Mouse (Mus musculus) embryo, embryonic 9.5 days (tissue): ENCODE measurements around the gene Traf3ip2.

Experiments
- DNase-seq: peaks from one replicate; pipeline ENCODE4 v3.0.0-alpha.2; 2017; ENCODE audit errors: extremely low spot score

The Traf3ip2 gene

GRCm38 (mm10) chr10:39631627-39632026 lies 18.9 kb downstream of the Traf3ip2 start:
- DNase-seq, result no peak

- DNase-seq, result no peak
Measured at GRCm38 (mm10) chr10:39633379-39633778, 20.6 kb downstream of the Traf3ip2 start.

DNA sequence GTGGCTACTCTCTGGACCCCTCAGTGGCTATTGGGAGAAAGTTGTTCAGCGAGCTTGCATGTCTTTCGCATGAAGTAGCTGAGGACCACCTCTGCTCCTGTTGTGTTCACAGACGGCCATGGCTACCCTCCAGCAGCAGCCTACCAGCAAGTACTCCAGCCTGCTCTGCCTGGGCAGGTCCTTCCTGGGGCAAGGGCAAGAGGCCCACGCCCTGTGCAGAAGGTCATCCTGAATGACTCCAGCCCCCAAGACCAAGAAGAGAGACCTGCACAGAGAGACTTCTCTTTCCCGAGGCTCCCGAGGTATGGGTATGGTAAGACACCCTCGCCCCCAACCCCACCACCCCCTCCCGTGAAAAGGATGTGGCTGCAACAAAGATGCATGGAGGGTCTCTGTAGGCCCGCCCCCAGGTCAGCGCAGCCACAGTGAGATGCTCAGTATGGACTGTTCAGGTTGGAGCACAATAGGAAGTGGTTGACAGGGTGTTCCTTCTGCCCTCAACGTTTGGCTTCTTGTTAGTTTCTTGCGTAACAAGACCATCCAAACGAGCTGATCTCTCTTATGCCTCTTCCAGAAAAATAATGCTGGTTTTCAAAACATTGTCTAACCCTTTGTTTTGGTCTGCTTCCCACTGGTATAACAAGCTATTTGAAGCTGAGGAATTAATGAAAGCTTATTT lies 21.8 kb downstream of the Traf3ip2 start:
- DNase-seq, result no peak

GRCm38 (mm10) chr10:39638862-39639261 lies 26.1 kb downstream of the Traf3ip2 start:
- peak; percentile 57 for DNase-seq

GRCm38 (mm10) chr10:39639783-39640182 lies 27.0 kb downstream of the Traf3ip2 start:
- no peak for DNase-seq

GRCm38 (mm10) chr10:39640817-39641226 lies 28.1 kb downstream of the Traf3ip2 start:
- peak; percentile 63 for DNase-seq

GRCm38 (mm10) chr10:39645789-39646628 lies 33.3 kb downstream of the Traf3ip2 start:
- DNase-seq, result no peak

DNA sequence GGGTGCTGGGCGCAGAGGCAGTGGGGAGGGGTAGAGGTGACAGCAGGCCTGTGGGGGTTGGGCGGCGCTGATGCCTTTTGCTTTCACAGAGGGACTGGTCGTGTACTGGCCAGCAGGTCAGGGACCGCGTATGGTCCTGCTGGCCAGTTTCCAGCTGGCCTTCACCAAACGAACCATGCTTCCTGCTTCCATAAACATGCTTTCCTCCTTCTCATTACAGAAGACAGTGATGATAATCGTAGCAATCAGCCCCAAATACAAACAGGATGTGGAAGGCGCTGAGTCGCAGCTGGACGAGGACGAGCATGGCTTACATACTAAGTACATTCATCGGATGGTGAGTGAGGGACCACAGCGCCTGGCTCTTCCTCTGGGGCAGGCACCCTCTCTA lies 33.9 kb downstream of the Traf3ip2 start:
- DNase-seq, result no peak

- no peak for DNase-seq
Measured at GRCm38 (mm10) chr10:39647118-39647517, 34.4 kb downstream of the Traf3ip2 start.

DNA sequence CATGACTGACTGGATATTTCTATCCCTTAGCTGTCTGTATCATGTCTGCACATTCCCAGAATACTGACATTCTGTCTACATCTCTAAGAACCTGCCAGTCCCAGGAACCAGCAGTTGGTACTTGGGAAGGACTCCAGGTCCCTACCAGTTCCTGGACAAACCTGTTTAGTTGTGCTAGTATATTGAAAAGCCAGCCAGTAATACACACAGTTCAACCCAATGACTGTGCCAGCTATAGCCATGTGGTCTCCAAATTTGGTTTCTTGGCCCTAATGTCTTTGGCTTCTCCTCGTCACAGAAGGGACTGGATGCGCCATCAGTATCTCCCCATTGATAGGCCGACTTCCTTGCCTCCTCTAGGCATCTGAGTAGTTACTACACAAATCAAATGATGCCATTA lies 35.5 kb downstream of the Traf3ip2 start:
- no peak for DNase-seq

- no peak for DNase-seq
Measured at GRCm38 (mm10) chr10:39649550-39649949, 36.8 kb downstream of the Traf3ip2 start.

DNA sequence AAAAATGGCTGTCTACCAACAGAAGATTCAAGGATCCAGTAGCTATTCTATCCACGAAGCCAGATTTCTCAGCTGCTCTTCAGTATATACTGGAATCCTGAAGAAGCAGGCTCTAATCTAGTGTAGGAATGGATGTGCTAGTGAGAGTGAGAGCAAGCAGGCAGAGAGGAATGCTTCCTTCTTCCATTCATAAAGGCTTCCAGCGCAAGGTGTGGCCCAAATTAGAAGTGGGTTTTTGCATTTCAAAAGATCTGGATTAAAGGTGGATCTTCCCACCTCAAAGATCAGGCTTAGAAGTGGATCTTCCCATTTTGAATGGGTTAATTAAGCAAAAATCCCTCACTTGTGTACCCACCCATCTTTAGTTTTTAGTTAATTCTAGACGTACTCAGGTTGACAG lies 37.6 kb downstream of the Traf3ip2 start:
- no peak for DNase-seq

DNA sequence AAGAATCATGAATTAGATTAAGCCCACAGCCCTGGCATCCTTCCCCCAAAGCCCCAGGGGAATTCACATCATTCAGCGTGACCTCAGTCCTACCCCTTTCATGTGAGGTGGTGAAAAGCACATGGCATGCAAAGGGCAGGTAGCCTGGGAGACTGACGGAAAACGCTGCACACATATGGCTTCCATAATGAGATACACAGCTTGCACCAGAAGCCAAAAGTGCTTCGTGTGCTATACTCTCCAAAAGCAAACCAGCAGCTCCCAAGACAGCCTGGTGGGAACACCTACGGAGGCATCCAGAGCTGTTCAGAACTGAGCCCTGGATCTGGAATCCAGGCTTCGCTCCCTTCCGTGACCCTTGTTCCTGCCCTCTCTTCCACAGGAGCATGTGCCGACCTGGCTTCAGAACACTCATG lies 41.3 kb downstream of the Traf3ip2 start:
- no peak for DNase-seq

DNA sequence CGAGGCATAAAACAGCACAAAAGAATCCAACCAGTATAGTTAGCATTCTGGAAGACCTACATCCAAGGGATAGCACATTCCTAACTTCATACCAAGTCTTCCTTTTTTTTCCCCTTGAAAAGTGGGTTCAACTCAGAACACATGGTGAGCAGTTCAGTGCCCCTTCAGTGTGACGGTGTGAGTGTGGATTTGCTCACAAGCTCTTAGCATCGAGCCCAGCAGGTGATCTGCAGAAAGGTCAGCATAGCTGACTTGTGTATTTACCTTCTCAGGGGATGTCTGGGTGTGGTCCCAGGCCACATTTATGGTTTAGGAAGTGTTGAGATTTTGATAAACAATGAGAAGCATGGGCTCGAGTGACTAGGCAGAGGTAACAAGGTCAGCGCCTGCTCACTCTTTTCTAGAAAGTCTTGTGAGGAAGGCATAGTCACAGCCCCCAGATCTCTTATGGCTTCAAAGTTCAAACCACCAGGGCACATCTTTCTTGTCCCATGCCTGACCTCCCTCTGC lies 46.2 kb downstream of the Traf3ip2 start:
- DNase-seq, result no peak

DNA sequence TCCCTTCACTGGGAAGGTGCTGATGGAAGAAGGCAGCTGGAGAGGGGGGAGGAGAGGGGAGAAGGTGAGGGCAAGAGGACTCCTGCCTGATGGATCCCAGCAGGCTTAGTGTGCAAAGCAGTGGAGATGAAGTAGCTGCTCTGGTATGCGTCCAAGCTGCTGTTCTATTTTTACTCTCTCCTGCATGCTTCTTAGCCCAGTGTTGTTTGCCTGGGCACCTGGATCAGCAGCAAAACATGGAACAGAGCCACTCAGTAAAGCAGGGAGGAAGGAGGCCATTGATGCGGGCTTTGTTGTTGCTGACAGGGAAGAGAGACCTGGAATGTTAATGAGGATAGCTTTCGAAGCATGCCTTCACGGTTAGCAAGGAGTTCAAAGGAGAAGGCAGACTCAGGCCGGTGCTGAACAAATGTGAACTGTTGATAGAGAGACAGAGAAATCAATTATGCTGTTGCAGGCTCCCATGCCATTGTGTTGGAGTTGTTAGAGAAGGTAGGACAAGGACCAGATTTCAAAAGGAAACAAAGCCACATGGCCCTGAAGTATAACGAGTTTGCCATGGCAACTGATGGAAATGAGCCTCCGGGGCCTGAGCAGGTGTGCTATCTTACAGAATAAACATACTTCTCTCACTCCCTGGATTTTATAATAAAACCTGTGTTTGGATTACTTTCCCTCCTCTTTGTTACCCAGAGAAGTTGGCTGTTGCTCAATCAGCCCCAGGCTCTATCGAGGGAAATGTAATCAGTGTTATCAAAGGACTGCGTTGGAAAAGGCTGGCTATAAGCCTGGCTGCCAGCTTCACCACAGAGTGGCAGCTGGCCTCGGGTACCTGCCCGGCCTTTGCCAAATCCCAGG lies 46.9 kb downstream of the Traf3ip2 start:
- DNase-seq, result peak; percentile 80

DNA sequence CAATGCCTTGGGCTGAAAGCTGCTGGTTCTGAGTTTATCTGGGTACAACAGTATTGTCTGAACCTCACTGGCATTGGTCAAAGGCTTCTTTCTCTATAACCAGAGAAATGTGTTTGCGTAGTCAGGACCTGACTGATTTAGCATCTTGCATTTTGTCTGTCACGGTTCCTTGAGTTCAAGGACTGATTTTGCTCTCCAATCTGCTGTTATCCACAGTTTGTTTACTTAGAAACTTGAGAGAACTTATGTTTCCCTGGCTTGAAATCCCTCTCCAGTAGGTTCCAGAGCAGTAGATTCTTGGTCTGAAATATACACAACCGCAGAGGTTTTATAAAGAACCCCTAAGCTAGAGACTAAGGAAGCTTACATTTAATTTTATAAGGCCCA lies 47.5 kb downstream of the Traf3ip2 start:
- DNase-seq, result no peak

GRCm38 (mm10) chr10:39660698-39661097 lies 48.0 kb downstream of the Traf3ip2 start:
- peak; percentile 35 for DNase-seq

- DNase-seq, result no peak
Measured at GRCm38 (mm10) chr10:39665071-39665502, 52.4 kb downstream of the Traf3ip2 start.

DNA sequence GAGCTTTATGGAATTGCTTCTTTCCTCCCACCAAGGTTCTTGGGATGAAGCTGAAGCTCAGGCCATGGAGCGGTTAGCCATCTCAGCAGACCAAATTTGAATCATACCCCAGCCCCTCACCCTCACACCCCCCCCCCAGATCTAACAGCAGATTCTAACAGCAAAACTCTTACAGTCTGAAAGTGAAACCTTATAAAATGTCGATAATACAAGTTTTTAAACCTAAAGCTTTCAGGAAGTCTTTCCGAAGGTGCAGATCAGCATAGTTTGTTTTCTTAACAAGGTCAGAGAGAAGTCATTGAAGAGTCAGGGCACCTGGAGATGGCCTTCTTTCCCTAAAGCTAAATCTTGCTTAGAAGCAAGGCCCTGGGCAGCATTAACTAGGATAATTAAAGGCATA lies 53.3 kb downstream of the Traf3ip2 start:
- DNase-seq, result no peak

- no peak for DNase-seq
Measured at GRCm38 (mm10) chr10:39671451-39671850, 58.7 kb downstream of the Traf3ip2 start.

DNA sequence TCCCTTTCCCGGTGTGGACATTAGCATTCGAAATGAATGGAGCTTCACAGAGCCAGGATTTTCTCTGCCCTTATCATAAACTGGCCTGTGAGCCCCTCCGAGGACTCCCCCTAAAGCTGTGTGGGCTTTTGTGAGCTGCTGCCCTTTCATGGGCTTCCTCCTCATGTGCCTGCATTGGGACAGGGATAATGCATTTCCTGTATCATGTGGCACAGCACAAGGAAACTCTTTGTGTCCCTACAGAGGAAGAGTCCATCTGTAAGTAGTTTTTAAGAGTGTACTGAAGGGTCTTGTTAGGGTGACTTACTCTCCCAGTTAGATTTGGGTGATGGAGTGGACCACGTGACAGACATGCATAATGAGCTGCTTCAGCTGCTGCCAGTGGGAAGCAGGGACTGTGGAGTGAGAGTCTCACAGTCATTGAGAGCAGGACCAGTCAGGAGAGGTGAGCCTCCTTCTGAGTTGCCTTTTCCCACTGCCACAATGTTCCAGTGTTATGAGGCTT lies 59.9 kb downstream of the Traf3ip2 start:
- no peak for DNase-seq

DNA sequence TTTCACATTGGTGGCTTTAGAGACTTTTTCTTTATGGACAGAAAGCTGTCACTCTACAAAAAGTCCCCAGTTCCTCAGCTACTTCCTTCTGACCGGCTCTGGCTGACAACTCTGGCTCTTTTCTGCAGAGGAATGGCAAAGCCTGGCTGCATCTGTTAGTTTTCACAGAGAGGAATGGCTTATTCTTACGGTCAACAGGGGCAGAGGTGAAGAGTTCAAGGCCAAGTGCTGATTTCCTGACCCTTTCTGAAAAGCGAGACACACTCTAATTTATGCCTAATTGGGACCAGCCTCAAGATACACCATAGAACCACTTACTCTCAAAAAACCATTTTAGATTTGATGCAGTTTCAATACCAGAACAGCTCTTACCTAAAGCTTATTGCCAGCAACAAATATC lies 61.4 kb downstream of the Traf3ip2 start:
- peak; percentile 34 for DNase-seq
